Mouse (Mus musculus) common myeloid progenitor, adult 5-6 weeks (primary cell): ENCODE results near the gene Fcnb. TPM values are rescaled to one million over a fixed set of nuclear protein-coding genes. Genes with fewer than 3 reads are reported as not detected.
A peak's percentile ranks its signal among the peaks of the same experiment; 100 is the strongest.

Source experiments
- ATAC-seq: replicated peaks from 2 replicates; pipeline ENCODE4 v1.8.0; 2016; ENCODE audit warnings: low read depth, mild to moderate bottlenecking, moderate TSS enrichment, inconsistent platforms; ENCODE audit not compliant: poor library complexity, severe bottlenecking
- total RNA-seq: library from RNA; stranded (forward); fragments of 200-1000, 187-1606 nt; gene quantifications from 2 replicates; pipeline ENCODE4 v1.2.3, GENCODE M21; 2017

The Fcnb gene
- 4.8 and 5.1 TPM in 2 replicates for total RNA-seq

DNA sequence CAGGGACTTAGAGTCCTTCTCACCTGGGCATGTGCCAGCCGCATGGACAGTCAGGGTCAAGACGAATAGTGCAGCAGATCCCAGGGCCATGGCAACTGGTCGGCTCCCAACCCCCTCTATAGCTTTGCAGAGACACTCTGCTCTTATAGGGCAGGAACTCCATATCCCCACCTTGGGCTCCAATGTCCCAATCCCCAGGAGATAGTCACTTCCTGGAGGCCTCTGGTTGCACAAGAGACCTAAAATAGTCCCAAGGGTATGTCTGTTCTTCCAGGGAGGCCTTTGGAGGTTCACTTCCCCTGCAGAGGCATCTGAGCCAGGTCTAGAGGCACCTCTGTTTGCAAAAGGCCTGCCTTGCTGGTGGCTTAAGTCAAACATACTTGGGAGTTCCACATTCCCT lies at the start of gene Fcnb:
Gene Fcnb (minus strand): TSS at position 118 of the 400 bp plus-strand sequence.
- no peak for ATAC-seq

DNA sequence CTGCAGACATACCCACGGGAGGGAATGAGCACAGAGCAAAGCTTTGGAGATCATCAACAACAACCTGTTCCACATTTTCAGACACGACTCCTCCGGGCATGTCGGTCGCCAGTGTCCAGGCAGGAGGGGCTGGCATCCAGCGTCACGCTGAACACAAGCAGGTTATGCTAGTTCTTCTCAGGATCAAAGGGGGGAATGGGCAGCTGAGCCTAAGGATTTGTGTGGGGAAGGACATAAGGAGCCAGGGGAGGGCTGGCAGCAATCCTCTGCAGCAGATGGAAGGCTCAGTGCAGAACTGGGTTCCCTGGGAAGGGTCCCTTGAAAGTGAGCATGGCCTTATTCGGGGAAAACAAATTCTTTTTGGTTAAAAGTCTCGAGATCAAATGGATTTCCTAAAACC lies 49.1 kb upstream of the Fcnb start:
- no peak for ATAC-seq

DNA sequence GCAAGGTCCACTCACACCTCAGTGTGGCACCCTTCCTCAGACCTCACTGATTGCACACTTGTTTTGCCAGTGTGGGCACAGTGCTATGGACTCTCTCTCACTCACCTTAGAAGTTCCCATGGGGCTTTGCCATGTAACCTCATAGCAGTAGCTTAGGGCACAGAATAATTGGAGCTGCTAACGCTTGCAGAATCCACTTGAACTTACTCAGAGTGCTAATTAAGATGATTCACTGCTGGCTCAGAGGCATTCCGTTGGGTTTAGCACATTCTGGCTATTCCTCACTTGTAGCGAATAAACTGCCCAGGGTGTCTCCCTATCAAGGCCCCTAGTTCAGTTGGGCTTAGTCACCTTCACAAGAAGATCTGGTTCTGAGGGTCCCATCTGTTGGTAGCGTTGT lies 47.4 kb upstream of the Fcnb start:
- no peak for ATAC-seq

DNA sequence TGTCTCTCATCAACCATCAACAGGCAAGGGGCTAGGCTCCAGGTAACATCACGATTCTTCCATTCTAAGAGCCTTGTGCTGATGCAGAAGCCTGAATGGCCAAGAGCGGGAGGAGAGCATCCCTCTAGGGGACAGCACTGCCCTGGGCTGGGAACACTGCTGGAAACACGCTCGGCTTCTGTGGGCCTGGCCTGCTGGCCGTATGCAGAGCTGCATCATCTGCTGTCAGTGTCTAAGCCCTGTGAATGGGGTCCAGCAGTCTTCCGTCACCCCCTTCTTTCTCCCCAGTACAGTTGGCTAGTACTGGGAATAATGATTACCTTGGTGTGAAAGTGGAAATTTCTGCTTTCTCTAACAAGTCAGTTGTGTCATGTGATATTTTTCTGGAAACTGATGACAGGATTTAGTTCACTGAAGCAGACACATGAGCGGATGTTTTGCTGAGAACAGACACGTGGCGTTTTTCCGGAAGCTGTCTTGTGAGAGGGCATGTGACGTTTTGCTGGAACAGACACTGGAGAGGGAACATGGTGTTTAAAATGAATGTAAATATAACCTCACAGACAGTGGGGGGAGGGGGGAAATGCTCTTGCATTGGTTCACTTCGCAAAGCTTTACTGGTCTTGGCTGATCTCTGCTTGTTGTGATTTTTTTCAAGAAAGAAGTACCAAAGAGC lies 42.2 kb upstream of the Fcnb start:
- no peak for ATAC-seq

DNA sequence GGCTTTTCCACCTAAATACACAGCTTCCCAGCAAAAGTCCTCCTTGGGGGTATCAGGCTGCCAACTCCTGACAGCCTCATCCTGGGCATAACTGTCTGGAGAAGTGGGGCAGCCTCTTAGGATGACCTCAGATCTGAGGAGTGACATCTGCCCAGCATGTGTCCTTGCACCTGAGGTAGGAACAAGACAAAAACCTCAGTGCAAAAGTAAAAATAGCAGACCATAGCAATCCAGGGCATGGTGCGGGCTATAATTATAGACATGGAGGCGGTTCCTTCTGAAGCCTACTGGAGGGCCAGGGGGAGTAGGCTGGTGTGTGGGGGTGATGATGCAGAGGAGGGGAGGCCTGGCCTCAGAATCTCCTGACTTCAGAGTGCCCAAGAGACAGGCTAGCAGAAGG lies 39.2 kb upstream of the Fcnb start:
- ATAC-seq, result no peak

GRCm38 (mm10) chr2:28121309-28121708 lies 36.6 kb upstream of the Fcnb start:
- no peak for ATAC-seq

DNA sequence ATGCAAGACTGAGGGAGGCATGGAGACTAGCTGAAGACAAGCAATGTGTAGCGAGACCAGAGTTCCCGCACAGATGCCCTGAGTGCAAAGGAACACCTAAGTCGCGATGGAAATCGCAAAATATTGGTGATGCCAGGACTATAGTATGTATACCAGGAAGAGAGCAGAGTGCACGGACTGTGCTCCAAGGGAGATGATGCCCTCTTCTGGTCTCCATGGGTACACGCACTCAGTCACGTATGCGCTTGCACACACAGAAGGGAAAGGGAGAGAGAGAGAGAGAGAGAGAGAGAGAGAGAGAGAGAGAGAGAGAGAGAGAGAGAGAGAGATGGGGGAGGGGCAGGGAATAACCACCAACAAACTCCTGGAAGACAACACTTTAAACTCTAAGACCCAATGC lies 35.7 kb upstream of the Fcnb start:
- no peak for ATAC-seq

DNA sequence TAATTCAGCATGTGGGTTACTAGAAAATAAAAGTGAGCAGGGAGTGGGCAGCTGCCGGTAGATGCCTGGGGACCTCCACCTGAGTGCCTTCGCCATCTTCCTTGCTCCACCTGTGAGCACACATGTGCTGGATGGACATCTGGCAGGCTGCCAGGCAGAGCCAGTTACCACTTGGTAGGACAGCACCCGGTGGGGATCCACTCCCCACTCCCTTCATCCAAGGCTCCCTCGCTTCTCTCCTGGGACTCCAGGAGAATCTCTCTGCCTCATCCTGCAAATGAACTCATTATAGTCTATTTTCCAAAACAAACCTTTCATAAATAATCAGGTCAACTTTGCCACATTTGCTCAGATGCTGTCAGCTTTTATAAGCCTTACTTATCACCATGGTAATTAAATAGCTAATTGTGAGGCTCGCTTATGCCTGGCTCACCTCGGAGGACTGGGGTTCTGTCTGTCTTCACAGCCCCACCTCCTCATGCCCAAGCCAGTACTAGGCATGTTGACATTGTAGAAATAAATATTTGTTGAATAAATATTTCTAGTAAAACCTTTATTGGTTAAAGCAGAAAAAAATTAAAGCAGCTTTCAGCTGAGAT lies 33.9 kb upstream of the Fcnb start:
- ATAC-seq, result no peak

GRCm38 (mm10) chr2:28117490-28118308 lies 33.0 kb upstream of the Fcnb start:
- no peak for ATAC-seq

DNA sequence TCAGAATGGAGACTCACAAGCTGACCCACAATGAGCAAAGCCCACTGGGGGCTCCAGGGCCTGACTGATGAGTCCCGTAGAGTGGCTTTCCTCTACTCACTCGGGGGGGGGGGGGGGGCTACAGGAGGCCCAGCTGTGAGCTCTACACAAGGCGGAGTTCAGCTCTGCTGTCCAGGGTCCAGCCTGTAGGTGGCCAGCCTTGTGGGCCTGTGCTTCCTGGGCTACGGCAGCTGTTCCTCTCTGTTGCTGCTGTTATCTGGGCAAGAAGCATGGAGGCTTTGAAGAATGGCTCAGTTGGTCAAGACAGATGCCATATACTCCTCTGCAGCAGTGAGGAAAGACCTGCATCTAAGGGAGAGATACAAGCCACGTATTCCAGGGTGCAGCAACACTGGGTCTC lies 24.1 kb upstream of the Fcnb start:
- ATAC-seq, result no peak

DNA sequence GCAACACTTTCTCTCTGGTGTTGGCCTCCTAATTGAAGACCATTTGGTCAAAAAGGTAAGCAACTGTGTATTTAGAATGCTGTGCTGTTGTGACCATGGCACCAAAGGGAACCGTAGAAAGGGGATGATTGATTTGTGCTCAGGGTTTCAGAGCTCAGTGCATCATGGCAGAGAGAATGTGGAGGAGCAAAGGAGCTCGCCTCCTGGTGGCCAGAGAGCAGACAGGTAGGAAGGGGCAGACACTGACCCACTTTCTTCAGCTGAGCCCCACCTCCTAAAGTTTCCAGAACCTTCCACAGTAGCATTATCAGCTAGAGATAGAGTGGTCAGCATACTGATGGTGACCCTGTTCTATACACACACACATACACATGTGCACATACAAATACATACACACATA lies 21.3 kb upstream of the Fcnb start:
- ATAC-seq, result no peak

- ATAC-seq, result no peak
These were observed 19.0 kb upstream of the Fcnb start for GRCm38 (mm10) chr2:28103653-28104052.

- ATAC-seq, result no peak
These were observed 17.2 kb upstream of the Fcnb start for GRCm38 (mm10) chr2:28101892-28102291.

DNA sequence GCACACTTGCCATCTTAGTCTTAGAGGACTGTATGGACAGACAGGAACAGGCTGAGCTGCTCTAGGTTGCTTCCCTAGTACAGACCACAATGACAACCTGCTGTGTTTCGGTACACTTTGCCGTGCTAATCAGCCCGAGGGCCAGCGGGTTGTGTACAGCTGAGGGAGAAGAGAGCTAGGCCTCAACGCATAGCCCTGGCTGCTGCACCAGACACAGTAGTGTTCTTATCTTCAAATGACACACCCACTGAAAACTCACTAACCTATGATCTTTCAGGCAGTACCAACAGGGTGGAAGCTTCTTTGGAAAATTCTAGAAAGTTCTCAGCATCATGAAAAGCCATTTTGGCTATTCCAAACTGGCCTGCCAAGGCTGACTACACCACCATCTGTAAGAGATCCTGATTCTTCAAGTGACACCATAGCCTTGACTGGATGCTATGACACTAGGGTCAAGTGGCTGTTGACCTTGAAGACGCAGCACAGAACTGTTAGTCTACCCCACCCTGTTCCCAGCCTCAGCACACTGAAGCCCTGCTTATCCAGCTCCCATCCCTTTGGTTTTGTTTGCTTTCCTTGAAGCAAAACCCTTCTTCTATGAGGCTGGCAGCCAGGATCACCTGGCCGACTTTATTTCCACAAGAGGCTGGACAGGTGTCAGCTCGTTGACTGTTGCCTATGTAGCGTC lies 16.3 kb upstream of the Fcnb start:
- no peak; the same call in 1 of the 2 replicates for ATAC-seq

DNA sequence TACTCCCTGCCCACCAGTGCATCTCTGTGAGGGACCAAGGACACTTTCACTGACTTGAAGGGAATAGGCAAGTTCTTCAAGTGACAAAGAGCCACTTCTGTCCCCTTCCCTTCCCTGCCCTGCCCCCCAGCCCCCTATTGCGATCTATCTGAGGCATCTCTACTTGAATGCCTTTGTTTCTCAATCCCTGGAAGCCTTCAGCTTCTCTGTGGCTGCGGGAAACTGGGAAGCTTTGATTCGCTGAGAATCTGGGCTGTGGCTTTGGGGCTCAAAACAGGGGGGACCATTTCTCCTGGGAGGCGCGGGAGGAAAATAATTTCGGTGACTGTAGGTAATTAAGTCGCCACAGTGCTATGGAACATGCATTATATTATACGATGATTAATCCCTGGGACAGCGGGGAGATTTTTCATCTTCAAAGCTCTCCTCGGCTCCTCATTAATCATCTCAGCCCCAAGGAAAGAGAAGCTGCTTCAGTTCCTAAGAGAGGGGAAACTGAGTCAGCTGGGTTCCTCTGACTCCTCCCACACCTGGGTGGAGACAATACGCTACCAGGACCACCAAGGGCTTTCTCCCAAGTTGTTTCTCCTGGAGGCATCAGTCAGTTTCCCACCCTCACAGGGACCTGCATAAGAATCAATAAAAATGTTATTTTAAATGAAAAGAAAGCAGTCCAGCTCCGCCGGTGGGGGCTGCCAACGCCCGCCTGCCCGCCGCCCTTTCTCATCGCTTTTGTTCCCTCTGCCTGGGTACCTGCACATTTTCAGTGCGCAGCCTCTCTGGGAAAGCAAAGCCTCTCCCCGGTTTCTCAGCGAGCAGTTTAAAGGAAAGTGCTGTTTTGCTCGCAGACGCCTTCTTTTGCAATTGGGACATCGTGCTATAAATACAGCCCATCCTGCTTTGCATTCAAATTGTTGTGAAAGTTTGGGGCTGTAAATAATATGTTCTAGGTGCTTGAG lies 14.1 kb upstream of the Fcnb start:
- no peak for ATAC-seq

DNA sequence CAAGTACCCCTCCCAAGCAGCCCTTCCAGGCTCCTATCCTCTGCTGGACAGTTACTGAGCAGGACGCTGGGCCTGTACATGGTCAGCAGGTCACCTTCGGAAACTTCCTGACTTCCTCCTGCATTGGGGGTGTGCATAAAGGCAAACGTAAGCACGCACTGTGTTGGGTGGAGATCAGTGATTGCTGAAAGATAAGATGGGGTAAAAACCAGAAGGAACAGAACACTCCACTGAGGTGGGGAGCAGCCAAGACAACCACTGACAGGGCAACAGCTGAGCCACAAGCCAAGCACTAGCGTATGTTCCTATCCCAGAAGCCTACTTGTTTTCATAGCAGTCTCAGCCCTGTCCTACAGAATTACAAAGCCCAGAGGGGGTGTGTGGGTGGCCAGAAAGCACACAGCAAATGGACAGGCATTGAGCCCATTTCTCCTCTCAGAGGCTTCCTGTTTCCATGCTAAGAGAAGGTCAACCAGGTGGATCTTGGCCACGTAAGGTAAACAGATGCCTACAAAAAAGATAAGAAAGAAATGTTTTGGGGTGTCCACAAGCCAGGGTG lies 12.1 kb upstream of the Fcnb start:
- no peak for ATAC-seq

DNA sequence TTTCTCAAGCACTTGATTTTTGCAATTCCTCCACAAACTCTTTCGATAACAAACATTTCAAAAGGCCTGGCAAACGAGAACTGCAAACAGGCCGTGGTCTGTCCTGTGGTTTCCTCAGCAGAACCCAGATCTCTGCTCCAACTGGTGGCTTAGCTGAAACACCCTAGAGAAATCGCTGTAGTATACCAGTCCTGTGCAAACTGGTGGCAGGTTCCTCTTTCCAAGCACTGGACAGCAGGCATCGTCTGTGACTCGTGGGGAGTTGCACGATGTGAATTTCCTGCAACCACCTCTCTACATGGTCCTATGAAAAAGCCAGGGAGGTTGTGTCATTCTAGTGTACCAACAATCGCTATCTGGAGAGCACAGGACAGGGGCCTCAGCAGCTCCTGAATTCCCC lies 7.4 kb upstream of the Fcnb start:
- ATAC-seq, result peak; percentile 92

GRCm38 (mm10) chr2:28091042-28091441 lies 6.4 kb upstream of the Fcnb start:
- no peak for ATAC-seq

- no peak for ATAC-seq
These were observed 5.8 kb upstream of the Fcnb start for GRCm38 (mm10) chr2:28090299-28091008.
